Mouse (Mus musculus) cortical plate, adult 2 months (tissue): ENCODE measurements around the gene Sbsn. TPM values are rescaled to one million over a fixed set of nuclear protein-coding genes. Genes with fewer than 3 reads are reported as not detected.

Experiments used
- H3K27ac ChIP-seq: fragments of 200-500 bp; 2 replicates; pipeline ENCODE4 v1.5.1; 2012; ENCODE audit warnings: low read length, control low read depth, inconsistent platforms; ENCODE audit not compliant: insufficient read depth
- H3K4me1 ChIP-seq: fragments of 200-500 bp; 2 replicates; pipeline ENCODE4 v1.6.1; 2011; ENCODE audit warnings: low read length; ENCODE audit not compliant: control insufficient read depth, insufficient read depth
- H3K4me3 ChIP-seq: fragments of 200-500 bp; 2 replicates; pipeline ENCODE4 v1.5.1; 2011; ENCODE audit warnings: mild to moderate bottlenecking, low read length, control low read depth; ENCODE audit not compliant: insufficient read depth
- CTCF ChIP-seq: fragments of 200-500 bp; IDR thresholded peaks from 2 replicates; pipeline ENCODE4 v1.5.1; 2011; ENCODE audit warnings: mild to moderate bottlenecking, control low read depth, low read length; ENCODE audit not compliant: insufficient read depth; ENCODE audit errors: extremely low read depth
- POLR2A ChIP-seq: fragments of 200-500 bp; IDR thresholded peaks from 2 replicates; pipeline ENCODE4 v1.6.1; 2011; ENCODE audit warnings: mild to moderate bottlenecking, low read length, control low read depth; ENCODE audit not compliant: insufficient read depth; ENCODE audit errors: extremely low read depth
- polyA plus RNA-seq: library from polyadenylated mRNA; depleted of rRNA; stranded (reverse); fragments of >200 nt; gene quantifications from 2 replicates; pipeline ENCODE4 v1.2.3, GENCODE M21; 2012; rRNA removed

The Sbsn gene
- polyA plus RNA-seq: 8.4 and 8.6 TPM in 2 replicates

DNA sequence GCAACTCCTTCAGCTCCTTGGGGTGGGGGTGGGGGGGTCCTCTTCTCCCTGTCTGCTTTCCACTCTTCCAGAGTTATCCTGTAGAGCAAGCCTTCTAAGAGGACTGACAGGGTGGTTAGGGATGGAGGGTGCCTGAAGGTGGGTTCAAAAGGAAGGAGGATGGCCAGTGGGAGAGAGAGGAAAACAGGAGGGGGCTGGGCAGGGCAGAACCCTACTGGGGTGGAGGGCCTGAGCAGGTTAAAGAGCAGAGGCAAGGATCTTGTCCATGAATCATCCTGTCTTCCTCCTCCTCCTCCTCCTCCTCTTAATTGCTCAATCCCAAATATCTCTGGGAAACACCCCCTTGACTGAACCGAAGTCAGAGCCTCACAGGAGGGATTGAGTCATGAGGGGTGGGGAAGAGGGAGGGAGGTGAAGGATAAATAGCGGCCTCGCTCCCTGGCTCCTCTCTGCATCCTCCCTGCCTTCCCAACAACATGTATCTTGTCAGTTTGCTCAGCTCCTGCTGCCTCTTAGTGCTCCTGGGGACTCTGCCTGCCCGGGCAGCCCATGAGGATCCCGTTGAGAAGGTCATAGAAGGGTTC lies at the start of gene Sbsn:
Sbsn (plus strand) TSS at position 386 of the 584 bp plus-strand sequence.
- TF ChIP-seq POLR2A: no peak
- TF ChIP-seq CTCF: no peak
- Histone ChIP-seq H3K27ac (no peak within 1 kb of the TSS), H3K4me1 (no peaks in the 10 kb centered on the region), H3K4me3 (no peak within 1 kb of the TSS)

DNA sequence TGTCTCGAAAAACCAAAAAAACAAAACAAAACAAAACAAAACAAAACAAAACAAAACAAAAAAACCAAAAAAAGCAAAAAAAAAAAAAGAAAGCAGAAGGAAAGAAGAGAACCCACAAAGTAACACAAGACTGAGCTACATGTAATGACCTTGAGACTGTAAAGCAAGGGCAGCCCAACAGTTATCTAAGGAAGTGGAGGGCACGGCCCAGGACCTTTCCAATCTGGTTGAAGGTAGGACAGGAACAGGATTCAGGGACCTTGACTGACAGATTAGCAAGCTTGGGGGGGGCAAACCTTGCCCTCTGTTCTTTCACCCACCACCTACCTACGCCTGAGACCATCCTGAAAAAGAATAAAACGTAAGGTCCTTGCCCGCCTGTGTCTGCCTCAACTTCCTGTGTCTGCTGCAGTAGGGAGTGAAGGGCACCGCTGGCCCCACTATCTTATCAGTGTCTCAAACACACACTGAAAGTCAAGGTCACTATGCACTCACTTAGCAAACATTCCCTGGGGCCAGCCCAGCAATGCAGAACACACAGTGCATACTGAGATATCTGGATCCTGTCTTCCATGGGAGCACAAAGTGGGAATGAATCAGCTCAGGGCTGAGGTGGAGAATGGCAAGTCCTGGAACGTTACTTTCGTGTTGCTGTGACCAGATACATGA lies 44.9 kb upstream of the Sbsn start:
- H3K4me3 ChIP-seq: no peak overlapping the region
- TF ChIP-seq POLR2A (no peak), CTCF (no peak)
- no peak overlapping the region for H3K27ac ChIP-seq
- H3K4me1 ChIP-seq: no peaks in the 10 kb centered on the region

DNA sequence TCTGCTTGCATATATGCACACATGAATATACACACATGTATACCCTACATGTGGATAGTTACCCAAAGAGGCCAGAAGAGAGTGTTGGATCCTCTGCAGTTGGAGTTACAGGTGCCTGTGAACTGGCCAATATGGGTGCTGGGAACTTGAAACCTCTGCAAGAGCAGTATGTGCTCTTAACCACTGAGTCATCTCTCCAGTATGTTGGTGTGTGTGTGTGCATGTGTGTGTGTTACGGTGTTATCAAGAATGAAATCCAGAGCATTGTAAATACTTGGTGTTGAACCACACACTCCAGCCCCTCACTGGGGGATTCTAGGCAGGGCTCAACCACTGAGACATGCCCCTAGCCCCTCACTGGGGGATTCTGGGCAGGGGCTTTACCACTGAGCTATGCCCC lies 43.8 kb upstream of the Sbsn start:
- no peak for TF ChIP-seq POLR2A
- TF ChIP-seq CTCF: no peak
- H3K27ac ChIP-seq: no peak overlapping the region
- H3K4me3 ChIP-seq: no peak overlapping the region
- H3K4me1 ChIP-seq: no peaks in the 10 kb centered on the region

DNA sequence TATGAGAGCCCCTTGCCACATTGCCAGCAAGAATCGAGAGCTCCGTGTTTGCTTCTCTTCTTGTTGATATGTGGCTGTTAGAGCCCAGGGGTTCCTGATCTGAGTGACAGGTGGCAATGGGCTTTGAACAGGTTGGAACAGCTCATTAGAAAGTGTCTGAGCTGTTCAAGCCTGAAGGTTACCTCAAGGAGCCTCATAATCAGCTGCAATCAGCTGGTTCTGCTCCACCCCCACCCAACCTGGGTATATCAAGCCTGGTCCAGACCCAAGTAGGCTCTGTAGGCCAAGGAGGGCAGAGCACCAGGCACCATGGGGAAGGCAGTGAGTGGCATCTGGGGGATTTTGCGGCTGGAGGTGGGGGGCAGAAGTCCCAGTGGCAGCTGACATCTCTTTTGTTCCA lies 39.3 kb upstream of the Sbsn start, which contains the start of gene Atp4a:
Atp4a (plus strand) TSS at position 268 of the 400 bp plus-strand sequence.
- H3K27ac ChIP-seq: no peak within 1 kb of the TSS
- no peaks in the 10 kb centered on the region for H3K4me1 ChIP-seq
- H3K4me3 ChIP-seq: no peak within 1 kb of the TSS
- TF ChIP-seq CTCF (no peak), POLR2A (no peak)

DNA sequence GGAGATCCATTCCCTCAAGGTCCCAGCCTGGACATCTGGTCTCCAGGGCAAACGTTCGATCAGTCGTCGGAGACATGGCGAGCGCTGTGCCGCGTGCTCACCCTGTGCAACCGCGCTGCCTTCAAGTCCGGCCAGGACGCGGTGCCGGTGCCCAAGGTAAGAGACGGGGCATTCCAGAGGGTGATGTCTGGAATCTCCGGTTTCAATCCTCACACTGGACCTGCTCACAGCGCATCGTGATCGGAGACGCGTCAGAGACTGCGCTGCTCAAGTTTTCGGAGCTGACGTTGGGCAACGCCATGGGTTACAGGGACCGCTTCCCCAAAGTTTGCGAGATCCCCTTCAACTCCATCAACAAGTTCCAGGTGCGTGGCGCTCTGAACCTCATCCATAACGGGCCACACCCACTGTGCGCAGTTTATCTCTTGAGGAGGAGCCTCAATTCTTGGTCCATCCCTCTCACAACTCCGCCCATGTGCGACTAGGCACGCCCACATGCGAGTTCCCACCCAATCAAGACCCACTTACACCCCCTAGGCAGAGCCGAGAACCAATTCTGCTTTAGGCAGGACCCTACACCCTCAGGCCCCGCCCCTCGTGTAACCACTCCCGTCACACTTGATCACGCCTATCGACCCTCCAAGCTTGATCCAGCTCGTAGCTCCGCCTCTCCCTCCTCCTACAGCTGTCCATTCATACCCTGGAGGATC lies 34.1 kb upstream of the Sbsn start:
- Histone ChIP-seq H3K27ac (no peak overlapping the region), H3K4me3 (peak overlapping the region; percentile 32), H3K4me1 (no peaks in the 10 kb centered on the region)
- TF ChIP-seq POLR2A: no peak
- no peak for TF ChIP-seq CTCF

DNA sequence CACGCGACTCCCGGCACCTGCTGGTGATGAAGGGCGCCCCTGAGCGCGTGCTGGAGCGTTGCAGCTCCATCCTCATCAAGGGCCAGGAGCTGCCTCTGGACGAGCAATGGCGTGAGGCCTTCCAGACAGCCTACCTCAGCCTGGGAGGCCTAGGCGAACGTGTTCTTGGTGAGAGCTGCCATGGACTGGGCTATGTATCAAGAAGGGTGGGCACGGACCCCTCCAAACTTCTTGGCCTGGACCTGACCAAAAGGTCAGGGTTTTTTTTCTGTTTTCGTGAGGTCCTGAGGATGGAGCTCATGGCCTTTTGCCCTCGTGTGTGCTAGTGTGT lies 33.6 kb upstream of the Sbsn start:
- no peak for TF ChIP-seq CTCF
- no peak for TF ChIP-seq POLR2A
- H3K4me1 ChIP-seq: no peaks in the 10 kb centered on the region
- peak overlapping the region; percentile 32 for H3K4me3 ChIP-seq
- no peak overlapping the region for H3K27ac ChIP-seq

DNA sequence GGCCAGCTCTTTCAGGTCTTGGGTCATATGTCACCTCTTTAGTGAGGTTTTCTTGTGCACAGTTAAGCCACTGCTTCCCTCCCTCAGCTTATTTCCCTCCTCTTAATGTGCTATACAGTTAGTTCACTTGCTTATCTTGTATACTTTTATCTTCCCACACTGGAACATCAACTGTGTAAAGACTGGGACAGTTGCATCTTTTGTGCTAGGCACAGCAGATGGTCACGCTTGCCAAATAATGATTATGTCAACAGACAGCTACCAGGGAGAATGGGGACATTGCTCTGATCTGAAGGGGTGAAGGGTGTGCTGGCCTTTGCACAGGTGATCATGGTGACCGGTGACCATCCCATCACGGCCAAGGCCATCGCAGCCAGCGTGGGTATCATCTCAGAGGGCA lies 31.6 kb upstream of the Sbsn start:
- H3K27ac ChIP-seq: no peak overlapping the region
- no peaks in the 10 kb centered on the region for H3K4me1 ChIP-seq
- TF ChIP-seq POLR2A (no peak), CTCF (no peak)
- no peak overlapping the region for H3K4me3 ChIP-seq

DNA sequence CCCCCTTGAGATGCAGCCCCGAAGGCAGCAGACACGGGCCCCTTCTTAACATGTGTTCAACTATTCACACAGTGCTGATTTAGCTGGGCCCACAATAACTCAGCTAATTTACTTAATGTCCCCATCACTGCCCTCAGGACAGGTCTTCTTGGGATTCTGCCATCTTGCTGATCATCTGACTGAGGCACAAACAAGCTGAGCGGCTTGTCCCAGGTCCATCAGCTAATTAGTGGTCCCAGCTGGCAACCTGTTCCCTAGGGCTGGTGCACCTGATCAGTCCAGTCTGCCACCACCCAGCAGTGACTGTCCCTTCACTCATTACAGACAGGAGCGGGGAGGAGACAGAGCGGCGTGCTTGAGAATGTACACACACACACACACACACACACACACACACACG lies 30.0 kb upstream of the Sbsn start:
- TF ChIP-seq CTCF (no peak), POLR2A (no peak)
- no peaks in the 10 kb centered on the region for H3K4me1 ChIP-seq
- H3K4me3 ChIP-seq: no peak overlapping the region
- no peak overlapping the region for H3K27ac ChIP-seq

DNA sequence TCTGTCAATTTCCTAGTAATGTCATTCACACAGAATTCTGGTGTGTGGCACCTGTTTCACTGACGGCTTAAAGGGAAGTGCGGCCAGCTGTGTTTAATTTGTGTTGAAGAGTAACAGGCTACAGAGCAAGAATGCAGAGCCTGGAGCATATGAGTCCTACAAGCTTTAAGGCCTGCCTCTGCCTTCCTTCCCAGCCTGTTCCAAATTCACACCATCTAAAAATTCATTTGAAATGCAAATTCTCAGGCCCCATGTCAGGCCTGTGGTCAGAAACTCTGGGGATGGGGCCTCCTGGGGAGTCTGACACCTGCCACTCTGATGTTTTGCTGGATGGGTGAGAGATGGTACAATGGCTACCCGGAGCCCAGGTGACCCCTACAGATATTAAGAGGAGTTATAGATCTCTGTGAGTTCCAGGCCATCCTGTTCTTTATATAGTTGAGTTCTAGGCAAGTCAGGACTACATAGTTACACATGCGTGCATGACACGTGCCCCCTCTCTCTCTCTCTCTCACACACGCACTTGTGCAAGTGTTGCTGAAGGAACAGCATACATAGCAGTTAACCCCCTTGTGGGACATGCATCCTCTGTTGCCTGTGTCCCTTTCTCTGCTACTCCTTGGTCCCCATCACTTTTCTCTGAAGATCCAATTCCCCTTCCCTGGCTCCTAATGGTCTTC lies 27.9 kb upstream of the Sbsn start:
- H3K4me1 ChIP-seq: peaks cover 4% of the 10 kb centered on the region
- H3K4me3 ChIP-seq: no peak overlapping the region
- TF ChIP-seq POLR2A (no peak), CTCF (no peak)
- no peak overlapping the region for H3K27ac ChIP-seq
